Mouse (Mus musculus): ENCODE results near the gene Slc8a3. TPM values are rescaled to one million over a fixed set of nuclear protein-coding genes. Genes with fewer than 3 reads are reported as not detected.

Gene Slc8a3
- polyA plus RNA-seq, 1 experiment from 2014 or later: 0.91 TPM

DNA sequence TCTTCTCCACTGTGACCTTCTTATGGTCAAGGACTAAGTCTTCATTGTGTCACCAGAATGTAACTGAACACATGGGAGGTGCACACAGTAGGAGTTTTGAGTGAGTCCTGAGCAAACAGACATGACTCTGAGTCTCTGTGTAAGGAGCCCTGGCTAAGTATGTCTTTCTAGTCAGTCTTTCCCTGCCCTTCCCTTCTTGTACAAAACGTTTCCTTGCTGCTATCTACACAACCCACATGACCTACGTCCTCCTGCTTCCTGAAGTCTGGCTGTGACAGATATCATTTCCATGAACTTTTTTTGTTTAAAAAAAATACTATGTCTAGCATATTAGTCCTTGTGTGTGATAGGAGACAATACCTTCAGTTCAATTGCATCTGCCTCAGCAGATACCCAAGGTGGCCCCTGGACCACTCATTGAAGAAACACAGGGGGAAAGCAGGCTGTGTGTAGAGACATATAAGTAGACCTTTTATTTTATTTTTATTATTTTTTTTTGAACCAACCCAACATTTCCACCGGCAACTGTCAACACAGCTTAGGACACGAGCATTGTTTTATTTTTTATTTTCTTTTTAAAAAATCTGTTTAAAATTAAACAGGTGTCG lies 135.4 kb downstream of the Slc8a3 start:
- H3K36me3 ChIP-seq (replicated peaks): no peaks in the 10 kb centered on the region
- no peaks in the 10 kb centered on the region for H3K9me3 ChIP-seq
- no peak overlapping the region for H3K4me3 ChIP-seq
- DNase-seq (ENCODE audit: low spot score): no peak
- H3K27ac ChIP-seq (replicated peaks): no peak overlapping the region
- H3K27me3 ChIP-seq (replicated peaks; ENCODE audit: low read depth, poor library complexity, severe bottlenecking): no peaks in the 10 kb centered on the region; the same call in 1 of the 2 replicates
- H3K4me1 ChIP-seq: peaks cover 8% of the 10 kb centered on the region
- WGBS: 79% methylated on average over 5 of the region's 5 CpGs

- no peak overlapping the region for H3K27ac ChIP-seq (replicated peaks)
- H3K27me3 ChIP-seq (replicated peaks; ENCODE audit: low read depth, poor library complexity, severe bottlenecking): no peaks in the 10 kb centered on the region; the same call in 1 of the 2 replicates
- WGBS: 90% methylated on average over 2 of the region's 2 CpGs
- H3K4me3 ChIP-seq: no peak overlapping the region
- no peaks in the 10 kb centered on the region for H3K4me1 ChIP-seq
- H3K9me3 ChIP-seq: no peaks in the 10 kb centered on the region
- H3K36me3 ChIP-seq (replicated peaks): no peaks in the 10 kb centered on the region
- DNase-seq (ENCODE audit: low spot score): no peak
These were observed 139.0 kb downstream of the Slc8a3 start for GRCm38 (mm10) chr12:81193968-81194367.

DNA sequence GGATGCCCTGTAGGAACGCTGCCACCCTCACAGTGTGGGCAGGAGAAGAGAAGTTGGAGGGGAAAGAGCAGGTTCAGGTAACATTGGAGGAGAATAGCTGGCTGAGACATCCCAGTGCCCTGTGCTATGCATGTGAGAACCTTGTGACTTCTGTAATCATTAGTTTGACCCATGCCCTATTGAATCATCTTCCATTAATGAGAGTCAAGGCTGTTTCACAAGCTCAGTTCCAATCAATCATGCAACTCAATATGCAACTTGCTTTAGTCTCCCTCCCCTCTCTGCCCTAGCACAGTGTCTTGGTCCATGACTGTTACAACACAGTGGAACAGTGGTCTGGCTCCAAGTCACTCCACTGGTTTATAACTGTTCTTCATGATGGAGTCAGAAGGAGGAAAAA lies 143.3 kb downstream of the Slc8a3 start:
- H3K9me3 ChIP-seq: no peaks in the 10 kb centered on the region
- no peak overlapping the region for H3K27ac ChIP-seq (replicated peaks)
- no peaks in the 10 kb centered on the region for H3K27me3 ChIP-seq (replicated peaks; ENCODE audit: low read depth, poor library complexity, severe bottlenecking)
- DNase-seq (ENCODE audit: low spot score): no peak
- no peaks in the 10 kb centered on the region for H3K4me1 ChIP-seq
- H3K36me3 ChIP-seq (replicated peaks): peaks cover 14% of the 10 kb centered on the region
- no peak overlapping the region for H3K4me3 ChIP-seq
- 81% methylated on average over 1 of the region's 1 CpGs for WGBS

- no peaks in the 10 kb centered on the region for H3K9me3 ChIP-seq
These were observed 144.0 kb downstream of the Slc8a3 start for GRCm38 (mm10) chr12:81188996-81189395.

DNA sequence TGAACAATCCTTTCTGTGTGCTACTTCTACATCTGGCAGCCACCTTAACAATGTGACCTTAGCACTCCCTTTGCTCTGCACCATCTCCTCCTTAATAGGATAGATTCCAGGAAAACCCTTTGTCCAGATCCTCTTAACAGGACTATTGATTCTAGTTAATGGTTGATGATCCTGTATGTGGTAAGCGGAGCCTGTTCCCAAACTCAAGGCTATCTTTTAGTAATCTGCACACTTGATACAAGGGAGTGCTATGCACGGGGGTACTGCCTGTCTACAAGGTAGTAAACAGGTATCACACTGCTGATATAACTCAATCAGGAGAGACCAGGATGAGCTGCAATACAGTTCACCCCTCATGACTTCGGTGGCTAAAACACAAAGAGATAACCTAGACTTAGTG lies 144.6 kb downstream of the Slc8a3 start:
- 83% methylated on average over 3 of the region's 3 CpGs for whole genome bisulfite sequencing
- H3K36me3 ChIP-seq (replicated peaks): peaks cover 23% of the 10 kb centered on the region
- no peak for DNase-seq (ENCODE audit: low spot score)
- H3K27me3 ChIP-seq (replicated peaks; ENCODE audit: low read depth, poor library complexity, severe bottlenecking): no peaks in the 10 kb centered on the region
- H3K4me3 ChIP-seq: no peak overlapping the region
- no peaks in the 10 kb centered on the region for H3K9me3 ChIP-seq
- H3K4me1 ChIP-seq: 0 out of 2 replicates have a peak, but pooled peaks cover 4% of the 10 kb centered on the region
- H3K27ac ChIP-seq (replicated peaks): no peak overlapping the region

More at GRCm38 (mm10) chr12:81188996-81189395, 144.0 kb downstream of the Slc8a3 start:
- Histone ChIP-seq H3K4me1 (0 out of 2 replicates have a peak, but pooled peaks cover under 1% of the 10 kb centered on the region), H3K27me3 (replicated peaks; ENCODE audit: low read depth, poor library complexity, severe bottlenecking) (no peaks in the 10 kb centered on the region), H3K27ac (replicated peaks) (no peak overlapping the region), H3K4me3 (no peak overlapping the region), H3K36me3 (replicated peaks) (peaks cover 20% of the 10 kb centered on the region)
- DNase-seq (ENCODE audit: low spot score): no peak
- WGBS: 96% methylated on average over 4 of the region's 4 CpGs

DNA sequence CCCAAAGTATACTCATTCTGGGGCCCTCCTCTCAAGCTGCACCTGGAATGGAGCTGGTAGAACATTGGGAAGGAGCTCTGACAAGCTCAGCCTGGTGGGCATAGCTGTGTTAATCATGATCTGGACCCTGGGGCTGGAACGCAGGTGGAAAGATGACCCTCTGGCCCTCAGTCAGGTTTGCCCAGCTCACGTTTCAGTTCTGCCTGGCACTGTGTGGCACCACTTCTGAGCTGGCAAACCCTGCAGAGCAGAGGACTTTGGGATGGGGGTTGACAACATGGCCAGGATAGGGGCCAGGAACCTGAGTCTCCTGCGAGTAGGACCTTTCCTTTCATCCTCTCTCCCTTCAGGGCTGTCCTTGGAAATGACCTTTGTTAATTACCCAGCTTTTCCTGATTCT lies 146.3 kb downstream of the Slc8a3 start:
- H3K27ac ChIP-seq (replicated peaks): no peak overlapping the region
- DNase-seq (ENCODE audit: low spot score): no peak

GRCm38 (mm10) chr12:81186081-81186480 lies 146.9 kb downstream of the Slc8a3 start:
- H3K36me3 ChIP-seq (replicated peaks): peaks cover 23% of the 10 kb centered on the region
- no peaks in the 10 kb centered on the region for H3K9me3 ChIP-seq
- no peak overlapping the region for H3K4me3 ChIP-seq
- H3K27me3 ChIP-seq (replicated peaks; ENCODE audit: low read depth, poor library complexity, severe bottlenecking): no peaks in the 10 kb centered on the region
- no peak overlapping the region for H3K27ac ChIP-seq (replicated peaks)
- WGBS: 89% methylated on average over 4 of the region's 4 CpGs
- DNase-seq (ENCODE audit: low spot score): no peak
- H3K4me1 ChIP-seq: 0 out of 2 replicates have a peak, but pooled peaks cover 4% of the 10 kb centered on the region

More for the DNA sequence above, 146.3 kb downstream of the Slc8a3 start:
- Histone ChIP-seq H3K36me3 (replicated peaks) (peaks cover 23% of the 10 kb centered on the region), H3K4me3 (no peak overlapping the region), H3K9me3 (no peaks in the 10 kb centered on the region), H3K27me3 (replicated peaks; ENCODE audit: low read depth, poor library complexity, severe bottlenecking) (no peaks in the 10 kb centered on the region), H3K4me1 (0 out of 2 replicates have a peak, but pooled peaks cover 4% of the 10 kb centered on the region)
- 80% methylated on average over 3 of the region's 3 CpGs for WGBS

DNA sequence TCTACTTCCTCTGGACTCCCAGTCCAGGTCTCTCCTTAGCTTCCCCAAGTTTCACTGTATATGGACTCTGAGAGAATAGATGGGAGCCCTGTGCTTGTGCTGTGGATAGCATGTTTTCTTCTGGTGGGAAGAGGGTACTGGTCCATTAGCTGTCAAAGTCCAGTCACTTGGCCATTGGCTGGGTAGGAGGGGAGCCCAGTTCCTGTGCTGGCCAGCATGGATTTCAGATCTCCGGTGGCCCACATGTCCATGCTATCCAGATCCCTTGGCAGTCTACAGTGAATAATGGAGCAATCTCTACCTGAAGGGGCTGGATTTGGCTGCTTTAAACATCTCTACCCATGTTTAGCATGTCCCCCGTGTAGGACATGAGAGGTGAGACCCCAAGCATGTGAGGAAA lies 148.0 kb downstream of the Slc8a3 start:
- Histone ChIP-seq H3K4me1 (0 out of 2 replicates have a peak, but pooled peaks cover 4% of the 10 kb centered on the region), H3K36me3 (replicated peaks) (peaks cover 31% of the 10 kb centered on the region), H3K27me3 (replicated peaks; ENCODE audit: low read depth, poor library complexity, severe bottlenecking) (no peaks in the 10 kb centered on the region), H3K4me3 (no peak overlapping the region), H3K27ac (replicated peaks) (no peak overlapping the region), H3K9me3 (no peaks in the 10 kb centered on the region)
- 85% methylated on average over 2 of the region's 2 CpGs for WGBS
- DNase-seq (ENCODE audit: low spot score): no peak

DNA sequence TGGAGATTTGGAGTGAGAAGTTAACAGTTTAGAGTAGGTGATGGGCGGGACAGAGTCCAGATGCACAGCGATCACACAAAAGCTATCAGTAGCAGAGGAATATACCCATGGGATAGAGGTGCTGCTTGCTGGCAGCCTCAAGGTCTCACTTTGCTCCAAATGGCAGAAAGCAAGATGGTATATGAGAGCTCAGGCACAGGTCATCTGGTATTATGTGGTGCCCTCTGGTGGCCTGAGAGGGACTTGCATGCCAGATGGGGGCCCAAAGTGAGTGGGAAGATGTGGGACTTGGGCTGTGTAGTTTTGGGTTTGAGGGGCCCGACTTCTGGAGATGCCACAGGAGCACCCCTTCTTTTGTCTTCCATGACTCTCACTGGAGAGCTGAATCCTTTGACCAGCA lies 150.9 kb downstream of the Slc8a3 start:
- DNase-seq (ENCODE audit: low spot score): peak; percentile 79
- 62% methylated on average over 3 of the region's 3 CpGs for WGBS
- Histone ChIP-seq H3K27me3 (replicated peaks; ENCODE audit: low read depth, poor library complexity, severe bottlenecking) (no peaks in the 10 kb centered on the region), H3K9me3 (no peaks in the 10 kb centered on the region), H3K27ac (replicated peaks) (no peak overlapping the region), H3K4me1 (0 out of 2 replicates have a peak, but pooled peaks cover 4% of the 10 kb centered on the region), H3K36me3 (replicated peaks) (peaks cover 49% of the 10 kb centered on the region), H3K4me3 (no peak overlapping the region)

GRCm38 (mm10) chr12:81175252-81175651 lies 157.7 kb downstream of the Slc8a3 start:
- WGBS: 48% methylated on average over 9 of the region's 9 CpGs
- peak overlapping the region; percentile 37 for H3K27ac ChIP-seq (replicated peaks)

DNA sequence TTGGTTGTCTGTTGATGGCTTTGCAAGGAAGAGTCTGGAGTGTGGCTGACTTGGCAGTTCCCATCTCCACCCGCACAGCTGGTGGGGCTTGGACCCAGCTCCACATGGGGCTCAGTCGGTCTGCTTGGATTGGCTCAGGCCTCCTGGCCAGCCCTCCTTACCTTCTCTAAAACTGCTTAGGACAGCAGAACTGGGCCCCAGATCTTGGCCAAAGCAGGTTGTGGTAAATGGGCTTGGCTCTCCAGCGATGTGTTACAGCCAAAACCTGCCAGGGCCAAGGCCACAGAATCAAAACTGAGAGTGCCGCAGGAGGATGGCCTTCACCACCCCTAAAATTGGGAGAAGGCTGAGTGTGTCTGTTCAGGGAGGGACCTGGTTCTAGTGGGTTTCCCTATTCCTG lies 159.1 kb downstream of the Slc8a3 start:
- WGBS: 95% methylated on average over 4 of the region's 4 CpGs
- H3K9me3 ChIP-seq: no peaks in the 10 kb centered on the region
- H3K27ac ChIP-seq (replicated peaks): no peak overlapping the region
- H3K27me3 ChIP-seq (replicated peaks; ENCODE audit: low read depth, poor library complexity, severe bottlenecking): no peaks in the 10 kb centered on the region; the same call in 1 of the 2 replicates
- DNase-seq (ENCODE audit: low spot score): no peak
- peaks cover 51% of the 10 kb centered on the region for H3K36me3 ChIP-seq (replicated peaks)
- no peak overlapping the region for H3K4me3 ChIP-seq
- peaks cover 11% of the 10 kb centered on the region for H3K4me1 ChIP-seq

More at GRCm38 (mm10) chr12:81175252-81175651, 157.7 kb downstream of the Slc8a3 start:
- H3K27me3 ChIP-seq (replicated peaks; ENCODE audit: low read depth, poor library complexity, severe bottlenecking): no peaks in the 10 kb centered on the region; the same call in 1 of the 2 replicates
- peaks cover 11% of the 10 kb centered on the region for H3K4me1 ChIP-seq
- H3K36me3 ChIP-seq (replicated peaks): peaks cover 52% of the 10 kb centered on the region
- no peak for DNase-seq (ENCODE audit: low spot score)
- H3K4me3 ChIP-seq: no peak overlapping the region
- H3K9me3 ChIP-seq: no peaks in the 10 kb centered on the region

DNA sequence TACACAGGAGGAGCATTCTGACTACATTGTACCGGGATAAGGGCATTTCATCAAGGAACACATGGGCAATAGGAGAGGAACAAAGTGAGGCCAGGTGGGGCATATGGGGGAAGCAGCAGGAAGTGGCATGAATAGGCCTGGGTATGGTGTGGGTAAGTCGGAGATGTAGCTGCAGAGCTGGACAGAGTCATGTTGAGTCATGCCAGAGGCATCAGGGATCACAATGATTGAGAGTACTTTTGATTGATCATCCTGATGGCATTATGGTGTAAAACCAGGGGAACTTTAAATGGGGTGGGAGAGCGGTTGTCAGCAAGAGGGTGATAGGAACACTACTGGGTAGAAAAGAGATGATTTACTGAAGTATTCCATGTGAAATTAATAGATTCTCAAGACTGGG lies 160.0 kb downstream of the Slc8a3 start:
- Histone ChIP-seq H3K27me3 (replicated peaks; ENCODE audit: low read depth, poor library complexity, severe bottlenecking) (no peaks in the 10 kb centered on the region; the same call in 1 of the 2 replicates), H3K4me3 (no peak overlapping the region), H3K4me1 (peaks cover 11% of the 10 kb centered on the region), H3K9me3 (no peaks in the 10 kb centered on the region), H3K27ac (replicated peaks) (no peak overlapping the region), H3K36me3 (replicated peaks) (peaks cover 49% of the 10 kb centered on the region)
- DNase-seq (ENCODE audit: low spot score): no peak
- WGBS: 89% methylated on average over 3 of the region's 3 CpGs

DNA sequence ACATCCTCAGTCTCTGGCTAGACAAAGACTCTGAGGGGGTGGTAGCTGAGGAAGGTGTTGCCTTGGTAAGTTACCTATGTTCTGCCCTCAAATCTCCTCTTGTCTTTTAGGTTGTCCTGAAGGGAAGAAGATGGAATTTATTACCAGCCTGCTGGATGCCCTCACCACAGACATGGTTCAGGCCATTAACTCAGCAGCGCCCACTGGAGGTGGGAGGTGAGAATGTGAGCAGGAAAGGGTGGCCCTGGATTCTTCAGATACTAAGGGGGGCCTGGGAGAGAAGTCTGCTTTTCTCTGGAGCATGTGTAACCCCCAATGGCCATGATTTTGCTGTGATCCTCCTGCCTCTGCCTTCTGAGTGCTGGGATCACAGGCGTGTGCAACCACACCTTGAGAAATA lies 162.9 kb downstream of the Slc8a3 start:
- H3K4me1 ChIP-seq: peaks cover 15% of the 10 kb centered on the region
- no peaks in the 10 kb centered on the region; the same call in 1 of the 2 replicates for H3K27me3 ChIP-seq (replicated peaks; ENCODE audit: low read depth, poor library complexity, severe bottlenecking)
- no peak overlapping the region for H3K4me3 ChIP-seq
- H3K27ac ChIP-seq (replicated peaks): no peak overlapping the region
- peaks cover 55% of the 10 kb centered on the region for H3K36me3 ChIP-seq (replicated peaks)
- WGBS: 77% methylated on average over 2 of the region's 2 CpGs
- no peaks in the 10 kb centered on the region for H3K9me3 ChIP-seq
- DNase-seq (ENCODE audit: low spot score): no peak

Measured in embryonic facial prominence, embryonic 10.5 days (tissue).